Mouse (Mus musculus) midbrain, postnatal 0 days (tissue): ENCODE data around the gene Sap25. TPM values are rescaled to one million over a fixed set of nuclear protein-coding genes. Genes with fewer than 3 reads are reported as not detected.

Experiments
- ATAC-seq: fragments of 200-750 bp; cut with Nextera tagmentation; 2 replicates; pipeline ENCODE4 v1.8.0; 2017; ENCODE audit warnings: moderate number of reproducible peaks, mild to moderate bottlenecking, moderate TSS enrichment, moderate library complexity; ENCODE audit not compliant: low FRiP score
- DNase-seq: peaks from one replicate; pipeline ENCODE4 v3.0.0-alpha.2; 2015; ENCODE audit warnings: low spot score
- H3K27ac ChIP-seq: fragments of 300-500 bp; sonication (generic); 2 replicates; pipeline ENCODE4 v1.5.1; 2014; ENCODE audit warnings: low read depth, mild to moderate bottlenecking, low read length, mixed read lengths
- H3K27me3 ChIP-seq: fragments of 300-500 bp; sonication (generic); 2 replicates; pipeline ENCODE4 v1.6.1; 2014; ENCODE audit warnings: low read length, control low read depth, mixed read lengths; ENCODE audit not compliant: insufficient read depth
- H3K36me3 ChIP-seq: fragments of 300-500 bp; sonication (generic); 2 replicates; pipeline ENCODE4 v1.6.1; 2014; ENCODE audit warnings: low read length, control low read depth, mixed read lengths; ENCODE audit not compliant: insufficient read depth
- H3K4me1 ChIP-seq: fragments of 300-500 bp; sonication (generic); 2 replicates; pipeline ENCODE4 v1.6.1; 2014; ENCODE audit warnings: mild to moderate bottlenecking, control low read depth, antibody characterized with exemption, low read length, mixed read lengths; ENCODE audit not compliant: insufficient read depth
- H3K4me2 ChIP-seq: fragments of 300-500 bp; sonication (generic); 2 replicates; pipeline ENCODE4 v1.6.1; 2014; ENCODE audit warnings: low read depth, mild to moderate bottlenecking, low read length, mixed read lengths; ENCODE audit not compliant: poor library complexity, severe bottlenecking
- H3K4me3 ChIP-seq: fragments of 300-500 bp; sonication (generic); 2 replicates; pipeline ENCODE4 v1.5.1; 2014; ENCODE audit warnings: low read depth, mild to moderate bottlenecking, low read length, moderate library complexity
- H3K9ac ChIP-seq: fragments of 300-500 bp; sonication (generic); replicated peaks from 2 replicates; pipeline ENCODE4 v1.6.1; 2014; ENCODE audit warnings: mild to moderate bottlenecking, low read length, moderate library complexity, mixed read lengths; ENCODE audit not compliant: poor library complexity, severe bottlenecking
- H3K9me3 ChIP-seq: fragments of 300-500 bp; sonication (generic); 2 replicates; pipeline ENCODE4 v1.6.1; 2016; ENCODE audit warnings: low read length, control low read depth
- CTCF ChIP-seq: IDR thresholded peaks from 2 replicates; pipeline ENCODE4 v1.5.1; 2016; ENCODE audit warnings: antibody characterized with exemption, mild to moderate bottlenecking
- WGBS: fragments of 180-500 bp; shearing (Covaris S2); extraction: QIAGEN DNeasy Blood & Tissue Kit; methylation state at CpG from one replicate; pipeline ENCODE4 v1.1.7; 2014; 5-methylcytosine and 5-hydroxymethylcytosine counted together
- polyA plus RNA-seq: library from polyadenylated mRNA; unstranded; fragments of >200 nt; fragmentation: Nextera tagmentation; extraction: Ambion mirVana; gene quantifications from 2 replicates; pipeline ENCODE4 v1.2.1, GENCODE M21; 2015
- total RNA-seq: library from RNA; depleted of rRNA; stranded (reverse); fragments of >200 nt; gene quantifications from 2 replicates; pipeline ENCODE4 v1.2.3, GENCODE M21; 2014

Gene Sap25
- total and polyA plus RNA-seq, 2 experiments from 2014 or later, result 3.2 to 3.3 TPM

GRCm38 (mm10) chr5:137671443-137672240 is 30.5 kb downstream of the Sap25 start:
- ATAC-seq (no peak), DNase-seq (no peak)
- H3K27me3 ChIP-seq, result no peaks in the 10 kb centered on the region
- no peak overlapping the region for H3K27ac ChIP-seq
- 0 out of 2 replicates have a peak, but pooled peaks cover 2% of the 10 kb centered on the region for H3K4me1 ChIP-seq
- H3K9ac ChIP-seq, result no peak overlapping the region
- H3K9me3 ChIP-seq, result no peaks in the 10 kb centered on the region
- WGBS, result 46% methylated on average over 9 of the region's 9 CpGs
- H3K36me3 ChIP-seq, result peaks cover 5% of the 10 kb centered on the region
- H3K4me2 ChIP-seq, result no peak overlapping the region
- TF ChIP-seq CTCF, result no peak
- no peak overlapping the region for H3K4me3 ChIP-seq

- Histone ChIP-seq H3K27me3 (no peaks in the 10 kb centered on the region), H3K27ac (no peak overlapping the region), H3K4me2 (no peak overlapping the region), H3K4me3 (no peak overlapping the region), H3K36me3 (peaks cover 3% of the 10 kb centered on the region), H3K4me1 (0 out of 2 replicates have a peak, but pooled peaks cover 2% of the 10 kb centered on the region), H3K9ac (no peak overlapping the region), H3K9me3 (no peaks in the 10 kb centered on the region)
- 87% methylated on average over 5 of the region's 5 CpGs for WGBS
- TF ChIP-seq CTCF, result no peak
- ATAC-seq, result no peak
- no peak for DNase-seq
Measured at GRCm38 (mm10) chr5:137672361-137672760, 31.2 kb downstream of the Sap25 start.

GRCm38 (mm10) chr5:137673015-137673414 is 31.9 kb downstream of the Sap25 start:
- no peak for TF ChIP-seq CTCF

GRCm38 (mm10) chr5:137674786-137675185 is 33.7 kb downstream of the Sap25 start:
- Histone ChIP-seq H3K27ac (no peak overlapping the region), H3K4me1 (0 out of 2 replicates have a peak, but pooled peaks cover 2% of the 10 kb centered on the region), H3K27me3 (no peaks in the 10 kb centered on the region), H3K36me3 (peaks cover 3% of the 10 kb centered on the region; the same call in 1 of the 2 replicates), H3K4me2 (no peak overlapping the region), H3K4me3 (no peak overlapping the region), H3K9me3 (no peaks in the 10 kb centered on the region), H3K9ac (no peak overlapping the region)
- no peak for ATAC-seq
- 98% methylated on average over 8 of the region's 8 CpGs for WGBS
- TF ChIP-seq CTCF, result no peak
- no peak for DNase-seq

More at GRCm38 (mm10) chr5:137673015-137673414, 31.9 kb downstream of the Sap25 start:
- no peak overlapping the region for H3K9ac ChIP-seq
- peaks cover 3% of the 10 kb centered on the region; the same call in 1 of the 2 replicates for H3K36me3 ChIP-seq
- H3K4me2 ChIP-seq, result no peak overlapping the region
- H3K9me3 ChIP-seq, result no peaks in the 10 kb centered on the region
- H3K4me1 ChIP-seq, result 0 out of 2 replicates have a peak, but pooled peaks cover 2% of the 10 kb centered on the region
- no peak overlapping the region for H3K4me3 ChIP-seq
- WGBS, result 93% methylated on average over 6 of the region's 6 CpGs
- H3K27me3 ChIP-seq, result no peaks in the 10 kb centered on the region
- H3K27ac ChIP-seq, result no peak overlapping the region
- ATAC-seq (no peak), DNase-seq (no peak)

- no peak for TF ChIP-seq CTCF
- H3K4me2 ChIP-seq, result no peak overlapping the region
- no peak overlapping the region for H3K9ac ChIP-seq
- 0 out of 2 replicates have a peak, but pooled peaks cover under 1% of the 10 kb centered on the region for H3K4me1 ChIP-seq
- H3K4me3 ChIP-seq, result no peak overlapping the region
- ATAC-seq (no peak), DNase-seq (no peak)
- H3K9me3 ChIP-seq, result no peaks in the 10 kb centered on the region
- no peaks in the 10 kb centered on the region for H3K27me3 ChIP-seq
- no peak overlapping the region for H3K27ac ChIP-seq
- peaks cover 3% of the 10 kb centered on the region; the same call in 1 of the 2 replicates for H3K36me3 ChIP-seq
- WGBS, result 94% methylated on average over 8 of the region's 8 CpGs
Measured at GRCm38 (mm10) chr5:137677859-137678258, 36.7 kb downstream of the Sap25 start.

GRCm38 (mm10) chr5:137678736-137679135 is 37.6 kb downstream of the Sap25 start:
- Histone ChIP-seq H3K4me1 (peaks cover 5% of the 10 kb centered on the region; the same call in 1 of the 2 replicates), H3K4me3 (no peak overlapping the region), H3K27ac (no peak overlapping the region), H3K9ac (no peak overlapping the region), H3K4me2 (no peak overlapping the region), H3K36me3 (peaks cover 3% of the 10 kb centered on the region; the same call in 1 of the 2 replicates), H3K9me3 (no peaks in the 10 kb centered on the region), H3K27me3 (no peaks in the 10 kb centered on the region)
- no peak for TF ChIP-seq CTCF
- 79% methylated on average over 3 of the region's 3 CpGs for WGBS
- no peak for DNase-seq
- no peak for ATAC-seq
